Mouse (Mus musculus) brown adipose tissue, adult 24 weeks (tissue): ENCODE measurements around the gene Chid1. TPM values are rescaled to one million over a fixed set of nuclear protein-coding genes. Genes with fewer than 3 reads are reported as not detected.

Source experiments
- H3K27ac ChIP-seq: fragments of 200-500 bp; replicated peaks from 2 replicates; pipeline ENCODE4 v1.5.1; 2012; ENCODE audit warnings: low read depth, mild to moderate bottlenecking, low read length
- H3K4me1 ChIP-seq: fragments of 200-500 bp; 2 replicates; pipeline ENCODE4 v1.6.1; 2012; ENCODE audit warnings: low read length, mixed read lengths; ENCODE audit not compliant: control insufficient read depth, insufficient read depth, insufficient read length
- H3K4me3 ChIP-seq: fragments of 200-500 bp; 2 replicates; pipeline ENCODE4 v1.5.1; 2012; ENCODE audit warnings: low read depth, mild to moderate bottlenecking, low read length, moderate library complexity; ENCODE audit not compliant: insufficient read depth
- polyA plus RNA-seq: library from polyadenylated mRNA; stranded (reverse); fragments of >200 nt; gene quantifications from 2 replicates; pipeline ENCODE4 v1.2.4, GENCODE M21; 2012; ENCODE audit not compliant: missing spikeins, insufficient read depth, insufficient read length

Gene Chid1
- polyA plus RNA-seq, 1 experiment: 13.4 TPM

GRCm38 (mm10) chr7:141469901-141470636 lies 69.6 kb downstream of the Chid1 start:
- no peak overlapping the region for H3K27ac ChIP-seq
- H3K4me3 ChIP-seq: no peak overlapping the region
- H3K4me1 ChIP-seq: peaks cover 8% of the 10 kb centered on the region

- Histone ChIP-seq H3K27ac (peak overlapping the region; percentile 96), H3K4me3 (peak overlapping the region; percentile 99; the same call in 1 of the 2 replicates), H3K4me1 (peaks cover 8% of the 10 kb centered on the region)
Observed at GRCm38 (mm10) chr7:141469352-141469751, 70.3 kb downstream of the Chid1 start.

GRCm38 (mm10) chr7:141468522-141469211 lies 71.0 kb downstream of the Chid1 start:
- peaks cover 5% of the 10 kb centered on the region; the same call in 1 of the 2 replicates for H3K4me1 ChIP-seq
- H3K27ac ChIP-seq: peak overlapping the region; percentile 96
- H3K4me3 ChIP-seq: peak overlapping the region; percentile 99

- peak overlapping the region; percentile 96 for H3K27ac ChIP-seq
- H3K4me3 ChIP-seq: peak overlapping the region; percentile 99
- peaks cover 5% of the 10 kb centered on the region; the same call in 1 of the 2 replicates for H3K4me1 ChIP-seq
Observed at GRCm38 (mm10) chr7:141468164-141468521, 71.5 kb downstream of the Chid1 start.

GRCm38 (mm10) chr7:141467230-141468030 lies 72.2 kb downstream of the Chid1 start, which contains the start of gene Cd151:
Cd151 (plus strand) TSS chr7:141467392.
- peak within 1 kb of the TSS; percentile 96 for H3K27ac ChIP-seq
- H3K4me1 ChIP-seq: peaks cover 5% of the 10 kb centered on the region; the same call in 1 of the 2 replicates
- H3K4me3 ChIP-seq: peak within 1 kb of the TSS; percentile 99

- H3K4me3 ChIP-seq: peak overlapping the region; percentile 99
- H3K4me1 ChIP-seq: peaks cover 7% of the 10 kb centered on the region; the same call in 1 of the 2 replicates
- H3K27ac ChIP-seq: peak overlapping the region; percentile 63
Observed at GRCm38 (mm10) chr7:141466607-141467148, 73.0 kb downstream of the Chid1 start.

- H3K4me1 ChIP-seq: peaks cover 7% of the 10 kb centered on the region; the same call in 1 of the 2 replicates
- peak overlapping the region; percentile 27; the same call in 1 of the 2 replicates for H3K4me3 ChIP-seq
- no peak overlapping the region; the same call in 1 of the 2 replicates for H3K27ac ChIP-seq
Observed at GRCm38 (mm10) chr7:141466045-141466394, 73.6 kb downstream of the Chid1 start.

GRCm38 (mm10) chr7:141465388-141466044 lies 74.1 kb downstream of the Chid1 start:
- peaks cover 10% of the 10 kb centered on the region; the same call in 1 of the 2 replicates for H3K4me1 ChIP-seq
- peak overlapping the region; percentile 27 for H3K4me3 ChIP-seq
- no peak overlapping the region; the same call in 1 of the 2 replicates for H3K27ac ChIP-seq

- Histone ChIP-seq H3K27ac (peak overlapping the region; percentile 76), H3K4me3 (peak overlapping the region; percentile 66)
Observed at GRCm38 (mm10) chr7:141464603-141465201, 75.0 kb downstream of the Chid1 start.

GRCm38 (mm10) chr7:141463824-141464602 lies 75.6 kb downstream of the Chid1 start:
- Histone ChIP-seq H3K4me3 (peak overlapping the region; percentile 66), H3K4me1 (peaks cover 12% of the 10 kb centered on the region; the same call in 1 of the 2 replicates), H3K27ac (peak overlapping the region; percentile 76)

More at GRCm38 (mm10) chr7:141464603-141465201, 75.0 kb downstream of the Chid1 start:
- H3K4me1 ChIP-seq: peaks cover 10% of the 10 kb centered on the region; the same call in 1 of the 2 replicates

- H3K27ac ChIP-seq: peak overlapping the region; percentile 90
- peak overlapping the region; percentile 66 for H3K4me3 ChIP-seq
- H3K4me1 ChIP-seq: peaks cover 25% of the 10 kb centered on the region
Observed at GRCm38 (mm10) chr7:141462333-141462821, 77.3 kb downstream of the Chid1 start.

- H3K4me3 ChIP-seq: peak overlapping the region; percentile 66
- peak overlapping the region; percentile 90 for H3K27ac ChIP-seq
- peaks cover 26% of the 10 kb centered on the region for H3K4me1 ChIP-seq
Observed at GRCm38 (mm10) chr7:141461521-141462332, 77.9 kb downstream of the Chid1 start.
